Mouse (Mus musculus) forebrain, embryonic 14.5 days (tissue): ENCODE data around the gene Svs1. TPM values are rescaled to one million over a fixed set of nuclear protein-coding genes. Genes with fewer than 3 reads are reported as not detected.

Experiments used
- ATAC-seq: fragments of 200-750 bp; cut with Nextera tagmentation; 2 replicates; pipeline ENCODE4 v1.8.0; 2017; ENCODE audit warnings: mild to moderate bottlenecking, moderate library complexity
- DNase-seq: peaks from one replicate; pipeline ENCODE4 v3.0.0-alpha.2; 2015; ENCODE audit warnings: low spot score
- H3K27ac ChIP-seq: fragments of 300-500 bp; sonication (generic); 2 replicates; pipeline ENCODE4 v1.5.1; 2014; ENCODE audit warnings: low read depth, mild to moderate bottlenecking, control low read depth, low read length, moderate library complexity
- H3K27me3 ChIP-seq: fragments of 300-500 bp; sonication (generic); replicated peaks from 2 replicates; pipeline ENCODE4 v1.6.1; 2014; ENCODE audit warnings: low read length, control low read depth, mixed read lengths; ENCODE audit not compliant: control insufficient read depth, insufficient read depth
- H3K36me3 ChIP-seq: fragments of 300-500 bp; sonication (generic); 2 replicates; pipeline ENCODE4 v1.6.1; 2014; ENCODE audit warnings: low read length, control low read depth; ENCODE audit not compliant: control insufficient read depth, insufficient read depth
- H3K4me1 ChIP-seq: fragments of 300-500 bp; sonication (generic); 2 replicates; pipeline ENCODE4 v1.6.1; 2014; ENCODE audit warnings: antibody characterized with exemption, low read length, control low read depth; ENCODE audit not compliant: control insufficient read depth, insufficient read depth
- H3K4me2 ChIP-seq: fragments of 300-500 bp; sonication (generic); 2 replicates; pipeline ENCODE4 v1.6.1; 2014; ENCODE audit warnings: mild to moderate bottlenecking, control low read depth, low read length
- H3K4me3 ChIP-seq: fragments of 300-500 bp; sonication (generic); 2 replicates; pipeline ENCODE4 v1.5.1; 2014; ENCODE audit warnings: low read depth, low read length, control low read depth
- H3K9ac ChIP-seq: fragments of 300-500 bp; sonication (generic); 2 replicates; pipeline ENCODE4 v1.6.1; 2014; ENCODE audit warnings: mild to moderate bottlenecking, low read length, control low read depth, moderate library complexity
- H3K9me3 ChIP-seq: fragments of 300-500 bp; sonication (generic); replicated peaks from 2 replicates; pipeline ENCODE4 v1.6.1; 2016; ENCODE audit warnings: low read length, control low read depth, mixed read lengths; ENCODE audit not compliant: control insufficient read depth
- WGBS: fragments of 180-500 bp; shearing (Covaris S2); extraction: QIAGEN DNeasy Blood & Tissue Kit; methylation state at CpG from one replicate; pipeline ENCODE4 v1.1.7; 2014; 5-methylcytosine and 5-hydroxymethylcytosine counted together
- polyA plus RNA-seq: library from polyadenylated mRNA; unstranded; fragments of >200 nt; fragmentation: Nextera tagmentation; extraction: Ambion mirVana; gene quantifications from 2 replicates; pipeline ENCODE4 v1.2.1, GENCODE M21; 2014

Gene Svs1
- polyA plus RNA-seq, 1 experiment from 2014 or later: not detected

DNA sequence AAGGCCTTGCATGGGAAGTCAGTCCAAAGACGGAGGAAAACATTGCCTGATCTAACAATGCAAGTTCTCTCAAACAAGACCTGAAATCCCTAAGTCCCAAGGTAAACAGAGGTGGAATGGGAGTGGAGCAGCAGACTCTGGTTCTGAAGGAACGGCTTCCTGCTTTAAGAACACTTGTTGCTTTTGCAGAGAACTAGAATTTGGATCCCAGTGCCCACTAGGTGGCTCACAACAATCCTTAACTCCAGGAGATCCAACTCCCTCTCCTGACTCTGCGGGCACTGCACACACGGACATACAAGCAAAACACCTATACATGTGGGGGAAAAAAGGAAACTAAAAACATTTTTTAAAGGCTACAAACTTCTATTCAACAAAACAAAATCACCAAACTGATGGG is 16.7 kb downstream of the Svs1 start:
- Histone ChIP-seq H3K27me3 (no peaks in the 10 kb centered on the region), H3K36me3 (no peaks in the 10 kb centered on the region), H3K27ac (no peak overlapping the region), H3K4me2 (no peak overlapping the region), H3K4me3 (no peak overlapping the region), H3K9ac (no peak overlapping the region), H3K4me1 (no peaks in the 10 kb centered on the region), H3K9me3 (no peaks in the 10 kb centered on the region)
- peak; percentile 28 for DNase-seq
- 46% methylated on average over 4 of the region's 4 CpGs for WGBS
- ATAC-seq: no peak

DNA sequence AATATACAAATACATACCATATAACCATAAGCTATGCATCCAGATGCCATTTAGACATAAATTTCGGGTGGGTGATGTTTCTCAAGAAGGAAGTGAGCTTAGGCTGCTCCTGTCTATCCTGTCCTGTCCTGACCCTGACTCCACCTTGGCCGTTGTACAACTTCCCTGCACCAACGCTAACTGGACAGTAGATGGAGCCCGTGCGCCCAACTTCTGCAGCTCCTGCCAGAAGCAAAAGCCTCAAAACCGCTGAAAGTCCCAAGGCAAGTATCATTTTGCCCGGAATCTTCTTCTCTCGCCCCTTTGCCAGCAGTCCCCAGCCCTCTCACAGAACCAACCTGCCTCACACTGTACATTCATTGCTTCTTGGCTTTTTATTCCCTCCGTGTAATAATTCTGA is 21.3 kb downstream of the Svs1 start:
- DNase-seq: peak; percentile 81
- Histone ChIP-seq H3K9ac (peak overlapping the region; percentile 2; the same call in 1 of the 2 replicates), H3K27me3 (no peaks in the 10 kb centered on the region), H3K27ac (no peak overlapping the region), H3K4me2 (peak overlapping the region; percentile 39), H3K9me3 (no peaks in the 10 kb centered on the region), H3K36me3 (no peaks in the 10 kb centered on the region), H3K4me1 (peaks cover 7% of the 10 kb centered on the region; the same call in 1 of the 2 replicates), H3K4me3 (peak overlapping the region; percentile 17)
- 1% methylated on average over 9 of the region's 9 CpGs for WGBS
- peak; percentile 55; the same call in 1 of the 2 replicates for ATAC-seq

DNA sequence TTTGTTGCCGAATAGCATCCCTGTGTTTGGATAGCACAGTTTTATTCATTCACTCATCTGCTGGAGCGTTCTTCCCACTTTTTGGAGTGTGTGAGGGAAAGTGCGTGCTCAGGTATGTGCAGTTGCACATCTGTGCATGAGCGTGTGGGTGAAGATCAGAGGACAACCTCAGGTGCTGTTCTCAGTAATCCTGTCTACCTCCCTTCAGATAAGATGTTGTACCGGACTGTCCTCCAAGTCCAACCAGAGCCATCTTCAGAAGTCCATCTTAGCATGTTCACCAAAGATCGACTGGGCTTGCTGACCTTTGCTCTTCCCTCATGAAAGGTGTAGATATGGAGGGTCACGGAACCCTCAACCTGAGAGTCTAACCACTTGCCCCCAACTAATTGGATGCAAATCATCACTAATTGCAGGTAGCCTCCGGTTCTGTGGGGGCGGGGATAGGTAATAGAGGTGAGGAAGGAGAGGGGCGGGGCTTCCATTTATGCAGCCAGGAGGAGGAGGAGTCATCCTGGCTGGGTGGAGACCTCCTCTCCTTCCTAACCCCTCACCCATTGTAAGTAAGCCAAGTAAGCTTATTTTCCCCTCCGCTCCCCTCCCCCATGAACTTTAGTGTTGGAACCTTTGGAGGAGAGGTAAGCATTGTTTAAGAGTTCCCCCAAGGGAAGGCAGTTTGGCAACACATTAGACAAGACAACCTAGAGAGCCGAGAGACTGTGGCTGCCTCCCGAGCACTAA is 21.9 kb downstream of the Svs1 start:
- Histone ChIP-seq H3K9me3 (no peaks in the 10 kb centered on the region), H3K27ac (no peak overlapping the region), H3K27me3 (no peaks in the 10 kb centered on the region), H3K4me2 (peak overlapping the region; percentile 39), H3K4me3 (peak overlapping the region; percentile 17), H3K9ac (peak overlapping the region; percentile 2; the same call in 1 of the 2 replicates), H3K4me1 (peaks cover 7% of the 10 kb centered on the region; the same call in 1 of the 2 replicates), H3K36me3 (no peaks in the 10 kb centered on the region)
- 14% methylated on average over 13 of the region's 13 CpGs for WGBS
- peak; percentile 13 for DNase-seq
- ATAC-seq: no peak

DNA sequence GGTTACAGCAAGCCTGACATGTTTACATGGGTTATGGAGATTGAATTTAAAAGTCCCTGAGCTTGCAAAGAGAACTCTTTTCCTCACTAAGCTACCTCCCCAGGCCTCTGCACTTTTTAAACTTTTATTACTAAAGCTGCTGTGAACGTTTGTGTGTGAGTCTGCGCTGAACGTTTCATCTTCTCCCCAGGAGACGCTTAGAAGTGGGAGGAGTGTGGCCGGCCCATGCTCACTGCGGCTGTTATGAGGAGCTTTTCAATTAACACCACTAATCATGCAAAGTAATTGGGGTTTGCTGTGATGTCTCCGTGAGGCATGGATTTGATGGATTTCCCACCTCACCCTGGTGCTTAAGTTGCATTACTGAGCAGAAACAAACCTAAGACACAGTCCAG is 22.5 kb downstream of the Svs1 start:
- peaks cover 7% of the 10 kb centered on the region; the same call in 1 of the 2 replicates for H3K4me1 ChIP-seq
- H3K4me3 ChIP-seq: no peak overlapping the region
- ATAC-seq (no peak), DNase-seq (peak; percentile 37)
- H3K9ac ChIP-seq: no peak overlapping the region
- H3K27ac ChIP-seq: no peak overlapping the region
- H3K27me3 ChIP-seq: no peaks in the 10 kb centered on the region
- 16% methylated on average over 7 of the region's 7 CpGs for WGBS
- H3K4me2 ChIP-seq: peak overlapping the region; percentile 39; the same call in 1 of the 2 replicates
- no peaks in the 10 kb centered on the region for H3K9me3 ChIP-seq
- no peaks in the 10 kb centered on the region for H3K36me3 ChIP-seq

DNA sequence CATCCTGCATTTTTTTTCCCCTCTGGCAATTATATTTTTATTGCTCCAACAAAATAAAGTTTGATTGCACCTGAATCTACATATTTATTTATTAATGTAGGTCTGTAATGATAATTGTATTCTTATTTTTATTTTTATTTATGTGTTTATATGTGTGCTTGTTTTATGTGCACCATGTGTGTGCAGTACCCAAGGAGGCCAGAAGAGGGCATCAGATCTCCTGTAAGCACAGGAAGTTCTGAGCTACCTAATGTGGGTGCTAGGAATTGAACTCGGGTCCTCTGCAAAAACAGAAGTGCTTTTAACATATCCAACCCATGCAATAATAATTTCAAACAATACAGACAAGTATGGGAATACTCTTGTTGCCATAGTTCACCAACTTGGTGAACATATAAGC is 23.0 kb downstream of the Svs1 start:
- Histone ChIP-seq H3K4me3 (no peak overlapping the region), H3K9ac (no peak overlapping the region), H3K36me3 (no peaks in the 10 kb centered on the region), H3K27me3 (no peaks in the 10 kb centered on the region), H3K4me2 (no peak overlapping the region), H3K27ac (no peak overlapping the region), H3K9me3 (no peaks in the 10 kb centered on the region), H3K4me1 (peaks cover 7% of the 10 kb centered on the region; the same call in 1 of the 2 replicates)
- 93% methylated on average over 1 of the region's 1 CpGs for WGBS
- DNase-seq (no peak), ATAC-seq (no peak)

DNA sequence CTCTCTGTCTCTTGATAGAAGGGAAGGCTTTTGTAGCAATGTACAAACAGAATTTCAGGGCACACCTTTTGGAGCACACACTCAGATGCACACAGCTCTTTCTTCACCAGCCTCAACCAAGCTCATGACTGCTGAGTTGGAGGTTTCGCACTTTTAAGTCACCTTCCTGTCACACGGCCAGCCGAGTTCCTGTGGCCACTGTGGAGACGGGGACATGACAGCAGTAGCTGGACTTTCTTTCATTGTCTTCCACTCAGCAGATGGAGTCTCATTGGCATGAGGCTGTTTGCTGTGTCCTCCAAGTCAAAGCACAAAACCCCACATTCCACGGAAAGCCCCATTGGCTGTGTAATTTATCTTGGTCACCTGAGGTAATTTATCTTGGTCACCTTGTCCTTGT is 24.5 kb downstream of the Svs1 start:
- 90% methylated on average over 5 of the region's 5 CpGs for WGBS
- no peak for DNase-seq

DNA sequence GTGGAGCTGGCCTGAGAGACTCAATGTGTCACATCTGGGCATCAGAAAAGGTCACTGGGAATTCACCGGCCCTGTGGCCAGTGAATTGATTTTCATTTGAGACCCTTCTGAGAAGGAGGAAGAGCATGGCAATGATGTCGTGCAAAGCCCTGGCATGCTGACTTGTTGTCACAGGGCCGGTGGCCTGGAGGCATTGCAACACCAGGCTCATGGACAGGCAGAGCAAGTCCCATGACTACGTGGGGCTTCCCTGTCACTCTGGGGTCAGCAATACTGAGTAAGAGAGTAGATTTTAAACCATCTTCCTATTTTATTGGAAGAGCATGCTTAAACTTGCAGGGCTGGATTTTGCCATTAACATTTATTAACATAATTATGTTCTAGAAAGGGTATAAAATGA is 26.4 kb downstream of the Svs1 start:
- Histone ChIP-seq H3K4me1 (peaks cover 7% of the 10 kb centered on the region; the same call in 1 of the 2 replicates), H3K27me3 (no peaks in the 10 kb centered on the region), H3K4me2 (no peak overlapping the region), H3K36me3 (no peaks in the 10 kb centered on the region), H3K27ac (no peak overlapping the region), H3K9me3 (no peaks in the 10 kb centered on the region), H3K9ac (no peak overlapping the region), H3K4me3 (no peak overlapping the region)
- ATAC-seq (no peak), DNase-seq (no peak)
- 91% methylated on average over 4 of the region's 4 CpGs for WGBS

More for the DNA sequence above, 24.5 kb downstream of the Svs1 start:
- Histone ChIP-seq H3K4me2 (no peak overlapping the region), H3K27ac (no peak overlapping the region), H3K4me3 (no peak overlapping the region), H3K9ac (no peak overlapping the region), H3K9me3 (no peaks in the 10 kb centered on the region), H3K27me3 (no peaks in the 10 kb centered on the region), H3K36me3 (no peaks in the 10 kb centered on the region), H3K4me1 (peaks cover 7% of the 10 kb centered on the region; the same call in 1 of the 2 replicates)
- ATAC-seq: no peak

DNA sequence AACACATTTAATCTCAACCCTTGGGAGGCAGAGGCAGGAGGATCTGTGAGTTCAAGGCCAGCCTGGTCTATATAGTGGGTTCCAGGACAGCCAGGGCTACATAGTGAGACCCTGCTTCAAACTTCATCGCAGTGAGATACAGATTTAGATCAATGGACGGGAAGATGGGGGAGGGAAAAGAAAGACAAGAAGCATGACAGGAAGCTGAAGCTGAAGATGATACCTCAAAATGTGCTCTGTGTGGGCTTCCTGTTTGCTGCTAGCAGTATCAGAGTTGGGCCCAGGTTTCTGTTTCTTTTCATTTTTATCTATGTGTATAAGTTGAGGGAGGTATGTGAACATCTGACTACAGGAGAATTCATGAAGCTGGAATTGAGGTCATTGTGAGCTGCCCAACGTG is 26.8 kb downstream of the Svs1 start:
- ATAC-seq (no peak), DNase-seq (no peak)
- no peaks in the 10 kb centered on the region for H3K36me3 ChIP-seq
- WGBS: 94% methylated on average over 3 of the region's 3 CpGs
- H3K4me1 ChIP-seq: peaks cover 7% of the 10 kb centered on the region; the same call in 1 of the 2 replicates
- H3K27me3 ChIP-seq: no peaks in the 10 kb centered on the region
- no peak overlapping the region for H3K9ac ChIP-seq
- no peak overlapping the region for H3K27ac ChIP-seq
- no peak overlapping the region for H3K4me3 ChIP-seq
- no peaks in the 10 kb centered on the region for H3K9me3 ChIP-seq
- no peak overlapping the region for H3K4me2 ChIP-seq

DNA sequence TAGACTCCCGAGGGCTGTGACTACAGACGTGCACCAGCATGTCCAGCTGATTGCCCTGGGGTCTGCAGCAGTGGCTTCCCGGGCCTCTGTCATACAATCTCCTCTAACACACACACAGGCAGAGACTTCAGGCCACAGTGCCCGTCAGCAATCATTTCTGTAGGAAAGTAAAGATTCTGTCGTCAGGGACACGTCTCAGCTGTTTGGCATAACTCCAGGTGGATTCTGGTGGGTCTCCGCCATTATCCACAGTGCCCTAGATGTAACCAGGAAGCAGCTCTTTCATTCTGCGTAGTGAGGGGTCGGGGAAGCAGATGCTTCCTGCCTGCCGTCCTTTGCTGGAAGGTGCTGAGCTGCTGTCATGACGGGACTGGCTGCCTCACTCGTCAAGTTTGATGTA is 30.5 kb downstream of the Svs1 start:
- DNase-seq (no peak), ATAC-seq (no peak)
- H3K4me1 ChIP-seq: peaks cover 12% of the 10 kb centered on the region
- H3K9ac ChIP-seq: no peak overlapping the region
- no peak overlapping the region for H3K4me3 ChIP-seq
- WGBS: 69% methylated on average over 12 of the region's 12 CpGs
- H3K27me3 ChIP-seq: no peaks in the 10 kb centered on the region
- H3K36me3 ChIP-seq: no peaks in the 10 kb centered on the region
- no peak overlapping the region for H3K27ac ChIP-seq
- no peak overlapping the region for H3K4me2 ChIP-seq
- H3K9me3 ChIP-seq: no peaks in the 10 kb centered on the region
